Mouse (Mus musculus) adrenal gland, postnatal 10 days (tissue): ENCODE measurements around the gene Acsl3. TPM values are rescaled to one million over a fixed set of nuclear protein-coding genes. Genes with fewer than 3 reads are reported as not detected.

Experiments
- DNase-seq: peaks from one replicate; pipeline ENCODE4 v3.0.0; 2021; ENCODE audit warnings: mixed read lengths
- long read RNA-seq, 2 experiments: library from polyadenylated mRNA; stranded (forward); transcript quantifications; one replicate each; pipeline ENCODE4 v2.0.0; 2021
- total RNA-seq, 2 experiments: library from RNA; stranded (reverse); gene quantifications; 2 replicates each; pipeline ENCODE4 v1.2.3; 2021

Acsl3 gene
- total RNA-seq = 10 to 100 TPM; 14.7 to 19.8 TPM
- long read RNA-seq, experiment 1, transcript Acsl3-205 (15 exons, 2,976 nt) = major isoform, 7 of 12 reads
- long read RNA-seq, experiment 1, partial matches to known transcripts = 3 of 12 reads
- long read RNA-seq, experiment 1, other reads (novel, unspliced or antisense) = 1 of 12 reads
- long read RNA-seq, experiment 2, partial matches to known transcripts = 1 of 9 reads
- long read RNA-seq, experiment 2, other reads (novel, unspliced or antisense) = 3 of 9 reads

- peak; percentile 99 for DNase-seq
These were observed at the start of gene Acsl3, which contains the start of gene Utp14b for GRCm38 (mm10) chr1:78657671-78658440. TSS of gene Acsl3 (plus strand) at chr1:78657825. TSS of gene Utp14b (plus strand) at chr1:78658038.

GRCm38 (mm10) chr1:78609134-78609907 lies 48.3 kb upstream of the Acsl3 start:
- DNase-seq = no peak

GRCm38 (mm10) chr1:78611039-78611438 lies 46.6 kb upstream of the Acsl3 start:
- no peak for DNase-seq

- DNase-seq = no peak
These were observed 44.7 kb upstream of the Acsl3 start for GRCm38 (mm10) chr1:78612959-78613358.

GRCm38 (mm10) chr1:78624352-78624751 lies 33.3 kb upstream of the Acsl3 start:
- DNase-seq = no peak

- no peak for DNase-seq
These were observed 23.1 kb upstream of the Acsl3 start for GRCm38 (mm10) chr1:78634486-78634885.

- DNase-seq = no peak
These were observed 16.8 kb upstream of the Acsl3 start for GRCm38 (mm10) chr1:78640871-78641270.

- no peak for DNase-seq
These were observed 15.8 kb upstream of the Acsl3 start for GRCm38 (mm10) chr1:78641791-78642190.

GRCm38 (mm10) chr1:78642197-78642596 lies 15.4 kb upstream of the Acsl3 start:
- DNase-seq = peak; percentile 31

GRCm38 (mm10) chr1:78647317-78647885 lies 10.2 kb upstream of the Acsl3 start:
- no peak for DNase-seq

- no peak for DNase-seq
These were observed 8.2 kb upstream of the Acsl3 start for GRCm38 (mm10) chr1:78649269-78650061.

GRCm38 (mm10) chr1:78656472-78656871 lies 1.2 kb upstream of the Acsl3 start:
- peak; percentile 76 for DNase-seq

GRCm38 (mm10) chr1:78657021-78657629 lies 500 bp upstream of the Acsl3 start:
- no peak for DNase-seq

GRCm38 (mm10) chr1:78658441-78659269 lies 1.0 kb downstream of the Acsl3 start:
- no peak for DNase-seq

GRCm38 (mm10) chr1:78659270-78659823 lies 1.7 kb downstream of the Acsl3 start:
- DNase-seq = no peak

GRCm38 (mm10) chr1:78664326-78664725 lies 6.7 kb downstream of the Acsl3 start:
- DNase-seq = no peak

- no peak for DNase-seq
These were observed 8.4 kb downstream of the Acsl3 start for GRCm38 (mm10) chr1:78665954-78666499.

- DNase-seq = no peak
These were observed 9.0 kb downstream of the Acsl3 start for GRCm38 (mm10) chr1:78666585-78666984.

GRCm38 (mm10) chr1:78682291-78682690 lies 24.7 kb downstream of the Acsl3 start:
- no peak for DNase-seq

GRCm38 (mm10) chr1:78684128-78684527 lies 26.5 kb downstream of the Acsl3 start:
- no peak for DNase-seq
